Mouse (Mus musculus) G1E (cell line): ENCODE results near the gene Usp36. TPM values are rescaled to one million over a fixed set of nuclear protein-coding genes. Genes with fewer than 3 reads are reported as not detected.
A peak's percentile ranks its signal among the peaks of the same experiment; 100 is the strongest.

Experiments
- ATAC-seq: 2 replicates; pipeline ENCODE4 v1.8.0; 2016; ENCODE audit warnings: mild to moderate bottlenecking; ENCODE audit not compliant: insufficient number of reproducible peaks, poor library complexity, low FRiP score, severe bottlenecking; ENCODE audit errors: extremely low read depth
- DNase-seq: peaks from one replicate; pipeline ENCODE4 v3.0.0; 2012; ENCODE audit warnings: low spot score
- H3K27me3 ChIP-seq: 2 replicates; pipeline ENCODE4 v1.6.1; 2012; ENCODE audit warnings: mild to moderate bottlenecking, low read length, inconsistent platforms; ENCODE audit not compliant: insufficient read depth
- H3K36me3 ChIP-seq: replicated peaks from 2 replicates; pipeline ENCODE3; 2012; ENCODE audit warnings: mild to moderate bottlenecking, inconsistent platforms
- H3K4me1 ChIP-seq: 2 replicates; pipeline ENCODE4 v1.6.1; 2012; ENCODE audit warnings: low read depth, low read length, inconsistent platforms, mixed read lengths; ENCODE audit not compliant: insufficient read depth
- H3K4me3 ChIP-seq: 2 replicates; pipeline ENCODE4 v1.5.1; 2012; ENCODE audit warnings: low read depth, mild to moderate bottlenecking, inconsistent platforms, low read length, moderate library complexity, mixed read lengths
- H3K9me3 ChIP-seq: replicated peaks from 2 replicates; pipeline ENCODE4 v1.6.1; 2012; ENCODE audit warnings: inconsistent platforms
- CTCF ChIP-seq: IDR thresholded peaks from 2 replicates; pipeline ENCODE4 v1.5.1; 2012; ENCODE audit warnings: low read depth, low read length, inconsistent platforms, mixed read lengths
- GATA1 ChIP-seq: IDR thresholded peaks from 2 replicates; pipeline ENCODE4 v1.6.1; 2012; ENCODE audit warnings: borderline replicate concordance, low read length, inconsistent platforms, mixed read lengths
- GATA2 ChIP-seq: IDR thresholded peaks from 2 replicates; pipeline ENCODE4 v1.6.1; 2012; ENCODE audit warnings: low read depth, low read length, inconsistent platforms, borderline replicate concordance
- POLR2AphosphoS5 ChIP-seq: IDR thresholded peaks from 2 replicates; pipeline ENCODE4 v1.6.1; 2012; ENCODE audit warnings: low read depth, low read length, inconsistent platforms; ENCODE audit not compliant: insufficient replicate concordance
- TAL1 ChIP-seq: conservative IDR thresholded peaks from 2 replicates; pipeline ENCODE4 v1.6.1; 2012; ENCODE audit warnings: low read depth, low read length, inconsistent platforms, mixed read lengths
- polyA plus RNA-seq: library from polyadenylated mRNA; stranded (reverse); fragments of >175 nt; gene quantifications from 2 replicates; pipeline ENCODE4 v1.2.3, GENCODE M21; 2012
- total RNA-seq, 2 experiments: library from RNA; stranded (forward) in 1 of 2; stranded (reverse) in 1 of 2; fragments of 200-1000 nt in 1 of 2; fragments of >200 nt in 1 of 2; fragmentation: Nextera tagmentation in 1 of 2; gene quantifications; 2 replicates each; pipeline ENCODE4 v1.2.3; 2014 to 2017

The Usp36 gene
- total and polyA plus RNA-seq, 3 experiments = 8.0 to 60.6 (median 27.1) TPM

DNA sequence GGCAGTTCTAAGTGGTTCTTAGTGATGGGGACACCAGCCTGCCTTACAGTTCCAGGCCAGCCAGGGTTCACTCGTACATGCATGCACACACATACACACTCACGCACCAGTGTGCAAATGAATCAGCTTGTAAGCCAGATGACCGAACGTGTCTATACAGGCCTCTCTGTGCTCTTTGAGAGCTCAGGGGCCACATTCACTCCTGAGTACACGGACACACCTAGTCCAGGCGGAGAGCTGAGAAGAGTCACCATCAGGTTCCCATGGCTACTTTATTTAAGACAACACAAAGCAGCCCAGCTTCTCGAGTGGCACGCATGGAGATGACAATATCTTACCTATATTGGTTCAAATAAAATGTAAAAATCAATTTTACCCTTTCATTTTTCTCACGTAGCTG is 3.6 kb downstream of the Usp36 start:
- DNase-seq (no peak), ATAC-seq (no peak)
- TF ChIP-seq POLR2AphosphoS5 (no peak), GATA2 (no peak), CTCF (no peak)
- H3K4me3 ChIP-seq = no peak overlapping the region
- H3K27me3 ChIP-seq = no peaks in the 10 kb centered on the region
- peaks cover 50% of the 10 kb centered on the region for H3K4me1 ChIP-seq
- H3K36me3 ChIP-seq = peaks cover 70% of the 10 kb centered on the region
- H3K9me3 ChIP-seq = no peaks in the 10 kb centered on the region

DNA sequence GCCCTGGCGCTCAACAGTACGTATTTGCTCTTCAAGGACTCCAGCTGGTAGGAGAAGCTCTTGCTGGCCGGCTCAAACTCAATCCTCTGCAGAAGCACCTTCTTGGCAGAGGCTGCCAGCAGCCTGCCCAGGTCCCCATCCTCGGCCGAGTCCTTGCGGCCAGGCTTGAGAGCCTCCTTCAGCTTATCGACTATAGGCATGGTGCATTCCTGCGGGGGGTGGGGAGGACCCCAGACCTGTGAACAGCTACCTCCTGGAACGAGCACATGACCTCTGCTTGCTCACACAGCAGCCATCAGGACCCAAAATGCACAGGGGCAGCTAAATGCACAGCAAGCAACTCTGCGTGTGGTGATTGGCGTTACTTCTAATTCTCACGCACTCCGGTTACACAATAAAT is 4.3 kb downstream of the Usp36 start:
- no peaks in the 10 kb centered on the region for H3K9me3 ChIP-seq
- ATAC-seq = no peak
- TF ChIP-seq GATA2 (no peak), TAL1 (no peak), CTCF (no peak), POLR2AphosphoS5 (no peak), GATA1 (no peak)

DNA sequence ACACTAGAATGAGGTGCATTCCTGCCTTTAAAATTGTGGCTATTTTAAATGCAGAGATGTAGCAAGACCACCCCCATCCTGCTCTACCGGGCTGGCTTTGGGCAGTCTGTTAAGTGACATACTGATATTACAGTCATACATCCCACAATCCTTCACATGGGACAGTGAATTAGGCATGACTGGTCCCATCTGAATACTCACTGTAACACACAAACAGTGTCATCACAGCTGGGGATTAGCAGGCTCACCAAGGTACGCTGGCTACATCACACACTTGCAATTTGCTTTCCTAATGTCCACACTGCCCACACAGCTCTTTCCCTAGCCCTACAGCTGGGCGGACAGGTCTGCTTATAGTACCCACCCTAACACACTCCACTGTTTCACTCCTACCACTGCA is 9.8 kb downstream of the Usp36 start:
- no peaks in the 10 kb centered on the region for H3K27me3 ChIP-seq
- DNase-seq = no peak
- H3K4me1 ChIP-seq = peaks cover 15% of the 10 kb centered on the region; the same call in 1 of the 2 replicates
- TF ChIP-seq TAL1 = no peak
- no peak for TF ChIP-seq GATA1
- no peak for TF ChIP-seq POLR2AphosphoS5
- TF ChIP-seq CTCF = no peak
- TF ChIP-seq GATA2 = no peak
- no peak for ATAC-seq
- no peak overlapping the region for H3K4me3 ChIP-seq
- H3K36me3 ChIP-seq = peaks cover 100% of the 10 kb centered on the region
- no peaks in the 10 kb centered on the region for H3K9me3 ChIP-seq

More for the DNA sequence above, 4.3 kb downstream of the Usp36 start:
- Histone ChIP-seq H3K4me3 (no peak overlapping the region), H3K27me3 (no peaks in the 10 kb centered on the region), H3K4me1 (peaks cover 46% of the 10 kb centered on the region), H3K36me3 (peaks cover 76% of the 10 kb centered on the region)
- DNase-seq = no peak

DNA sequence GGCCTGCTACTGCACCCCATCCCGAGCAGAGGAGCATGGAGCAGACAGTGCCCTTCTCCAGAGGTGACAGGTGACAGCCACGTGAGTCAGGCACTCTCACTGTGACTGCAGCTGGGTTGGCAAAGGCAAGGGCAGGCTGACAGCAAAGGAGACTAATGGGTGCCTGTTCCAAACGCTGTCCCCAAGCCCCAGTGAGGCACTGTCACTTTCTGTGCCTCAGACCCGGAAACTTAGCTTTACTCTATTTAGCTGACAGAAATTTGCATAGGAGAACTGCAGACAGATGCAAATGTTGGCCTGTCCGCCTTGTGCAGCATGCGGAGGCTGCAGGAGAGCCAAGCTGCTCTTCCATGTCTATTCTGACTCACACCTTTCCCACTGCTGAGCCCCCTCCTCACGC is 13.7 kb downstream of the Usp36 start:
- H3K4me1 ChIP-seq = peaks cover 4% of the 10 kb centered on the region; the same call in 1 of the 2 replicates
- peaks cover 100% of the 10 kb centered on the region for H3K36me3 ChIP-seq
- H3K4me3 ChIP-seq = no peak overlapping the region
- H3K9me3 ChIP-seq = no peaks in the 10 kb centered on the region
- H3K27me3 ChIP-seq = no peaks in the 10 kb centered on the region
- no peak for ATAC-seq
- TF ChIP-seq GATA2 (no peak), POLR2AphosphoS5 (no peak), CTCF (no peak), GATA1 (no peak), TAL1 (no peak)
- DNase-seq = no peak

DNA sequence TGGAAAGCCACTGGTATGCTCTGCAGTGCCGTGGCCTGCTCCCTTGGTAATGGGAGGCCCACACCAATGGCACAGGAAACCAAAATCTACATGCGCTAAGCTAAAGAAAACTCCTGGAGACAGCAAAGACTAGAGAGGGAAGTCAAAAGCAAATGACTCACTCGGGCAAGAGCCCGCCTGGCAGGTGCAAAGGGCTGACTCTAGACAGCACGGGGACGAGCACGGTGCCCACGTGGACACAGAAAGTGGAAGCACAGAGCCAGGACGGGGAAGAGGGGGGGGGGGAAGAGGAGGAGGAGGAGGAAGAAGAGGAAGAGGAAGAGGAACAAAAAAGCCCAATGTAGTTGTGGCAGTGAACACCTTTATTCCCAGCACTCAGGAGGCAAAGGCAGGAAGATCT is 15.0 kb downstream of the Usp36 start:
- no peak; the same call in 1 of the 2 replicates for ATAC-seq
- DNase-seq = no peak

DNA sequence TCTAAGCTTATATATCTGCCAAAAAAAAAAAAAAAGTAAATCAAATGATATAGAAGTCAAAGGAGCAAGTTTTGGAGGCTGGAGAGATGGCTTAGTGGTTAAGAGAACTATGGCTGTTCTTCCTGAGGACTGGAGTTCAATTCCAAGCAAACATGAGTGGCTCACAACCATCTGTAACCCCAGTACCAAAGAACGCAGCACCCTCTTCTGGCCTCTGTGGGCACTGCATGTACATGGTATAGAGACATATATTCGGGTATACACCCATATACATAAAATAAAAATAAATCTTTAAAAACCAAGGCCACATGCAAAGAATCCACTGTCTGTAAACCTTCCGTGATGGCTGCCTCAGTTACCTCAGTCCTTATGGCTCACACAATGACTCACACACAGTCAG is 20.2 kb downstream of the Usp36 start:
- Histone ChIP-seq H3K9me3 (no peaks in the 10 kb centered on the region), H3K36me3 (peaks cover 97% of the 10 kb centered on the region), H3K27me3 (no peaks in the 10 kb centered on the region), H3K4me1 (peaks cover 9% of the 10 kb centered on the region; the same call in 1 of the 2 replicates), H3K4me3 (no peak overlapping the region)
- DNase-seq (no peak), ATAC-seq (no peak)
- TF ChIP-seq TAL1 (no peak), GATA2 (no peak), CTCF (peak; percentile 16; the same call in 1 of the 2 replicates), GATA1 (no peak), POLR2AphosphoS5 (no peak)

More for the DNA sequence above, 15.0 kb downstream of the Usp36 start:
- Histone ChIP-seq H3K27me3 (no peaks in the 10 kb centered on the region), H3K4me3 (no peak overlapping the region), H3K9me3 (no peaks in the 10 kb centered on the region), H3K4me1 (peaks cover 3% of the 10 kb centered on the region; the same call in 1 of the 2 replicates), H3K36me3 (peaks cover 97% of the 10 kb centered on the region)
- TF ChIP-seq CTCF (no peak), GATA1 (no peak), POLR2AphosphoS5 (no peak), TAL1 (no peak), GATA2 (no peak)

DNA sequence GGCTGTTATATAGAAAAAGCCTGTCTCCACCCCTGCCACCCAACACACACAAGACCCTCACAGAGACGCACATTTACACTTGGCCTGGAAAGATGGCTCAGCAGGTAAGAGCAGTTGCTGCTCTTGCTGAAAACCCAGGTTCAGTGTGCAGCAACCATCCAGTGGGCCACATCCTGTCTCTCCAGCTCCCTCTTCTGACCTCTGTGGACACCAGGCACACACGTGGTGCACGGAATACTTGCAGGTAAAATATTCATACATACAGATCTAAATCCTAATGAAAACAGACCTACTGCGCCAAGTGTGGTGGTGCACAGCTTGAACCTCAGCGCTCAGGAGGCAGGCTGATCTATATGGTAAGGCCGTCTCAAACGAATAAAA is 23.4 kb downstream of the Usp36 start:
- Histone ChIP-seq H3K9me3 (no peaks in the 10 kb centered on the region), H3K4me1 (peaks cover 13% of the 10 kb centered on the region; the same call in 1 of the 2 replicates), H3K36me3 (peaks cover 97% of the 10 kb centered on the region), H3K27me3 (no peaks in the 10 kb centered on the region), H3K4me3 (no peak overlapping the region)
- ATAC-seq (no peak), DNase-seq (no peak)
- TF ChIP-seq GATA1 (no peak), CTCF (no peak), TAL1 (no peak), POLR2AphosphoS5 (no peak), GATA2 (no peak)
